Mouse (Mus musculus) G1E (cell line): ENCODE results near the gene Gm17093. TPM values are rescaled to one million over a fixed set of nuclear protein-coding genes. Genes with fewer than 3 reads are reported as not detected.
"Not testable (repeated sequence)": the region's sequence is repeated elsewhere in the genome, so short reads cannot be mapped to it uniquely, and the experiment has no call there.

Source experiments
- ATAC-seq: 2 replicates; pipeline ENCODE4 v1.8.0; 2016; ENCODE audit warnings: mild to moderate bottlenecking; ENCODE audit not compliant: insufficient number of reproducible peaks, poor library complexity, low FRiP score, severe bottlenecking; ENCODE audit errors: extremely low read depth
- DNase-seq: peaks from one replicate; pipeline ENCODE4 v3.0.0; 2012; ENCODE audit warnings: low spot score
- H3K27me3 ChIP-seq: 2 replicates; pipeline ENCODE4 v1.6.1; 2012; ENCODE audit warnings: mild to moderate bottlenecking, low read length, inconsistent platforms; ENCODE audit not compliant: insufficient read depth
- H3K36me3 ChIP-seq: replicated peaks from 2 replicates; pipeline ENCODE3; 2012; ENCODE audit warnings: mild to moderate bottlenecking, inconsistent platforms
- H3K4me1 ChIP-seq: 2 replicates; pipeline ENCODE4 v1.6.1; 2012; ENCODE audit warnings: low read depth, low read length, inconsistent platforms, mixed read lengths; ENCODE audit not compliant: insufficient read depth
- H3K4me3 ChIP-seq: 2 replicates; pipeline ENCODE4 v1.5.1; 2012; ENCODE audit warnings: low read depth, mild to moderate bottlenecking, inconsistent platforms, low read length, moderate library complexity, mixed read lengths
- H3K9me3 ChIP-seq: replicated peaks from 2 replicates; pipeline ENCODE4 v1.6.1; 2012; ENCODE audit warnings: inconsistent platforms
- polyA plus RNA-seq: library from polyadenylated mRNA; stranded (reverse); fragments of >175 nt; gene quantifications from 2 replicates; pipeline ENCODE4 v1.2.3, GENCODE M21; 2012
- total RNA-seq, 2 experiments: library from RNA; stranded (forward) in 1 of 2; stranded (reverse) in 1 of 2; fragments of 200-1000 nt in 1 of 2; fragments of >200 nt in 1 of 2; fragmentation: Nextera tagmentation in 1 of 2; gene quantifications; 2 replicates each; pipeline ENCODE4 v1.2.3; 2014 to 2017

Gm17093 gene
- total RNA-seq (2014; fragmentation: Nextera tagmentation) (not detected in 2 replicates), total RNA-seq (2017) (not detected in 2 replicates), polyA plus RNA-seq (not detected in 2 replicates)

GRCm38 (mm10) chr14:44517976-44518375 lies at the start of gene Gm17093:
Gene Gm17093 (plus strand): TSS chr14:44518276.
- ATAC-seq, result not testable (repeated sequence)

GRCm38 (mm10) chr14:44492163-44492562 lies 25.9 kb upstream of the Gm17093 start, which contains the start of gene BC061237:
Gene BC061237 (plus strand): TSS chr14:44492463.
- H3K36me3 ChIP-seq, H3K4me1 ChIP-seq, ATAC-seq, H3K27me3 ChIP-seq, H3K9me3 ChIP-seq, H3K4me3 ChIP-seq, DNase-seq: not testable (repeated sequence)

More at GRCm38 (mm10) chr14:44517976-44518375, at the start of gene Gm17093:
- not testable (repeated sequence) for H3K4me3 ChIP-seq, H3K36me3 ChIP-seq, H3K9me3 ChIP-seq, H3K27me3 ChIP-seq, DNase-seq, H3K4me1 ChIP-seq

- H3K27me3 ChIP-seq, H3K4me3 ChIP-seq, H3K36me3 ChIP-seq, ATAC-seq, H3K9me3 ChIP-seq, H3K4me1 ChIP-seq, DNase-seq: not testable (repeated sequence)
These were observed 29.9 kb downstream of the Gm17093 start for GRCm38 (mm10) chr14:44547961-44548360.

Other genes starting within 250 kb of the Gm17093 start
- gene Gm8220, start 232.7 kb upstream of the Gm17093 start, total RNA-seq (2014; fragmentation: Nextera tagmentation), result not detected in 2 replicates
- gene Gm8220, start 232.7 kb upstream of the Gm17093 start, total RNA-seq (2017), result 0.76 TPM in 1 of 2 replicates, not detected in the other
- gene Gm8220, start 232.7 kb upstream of the Gm17093 start, polyA plus RNA-seq, result not detected in 2 replicates
- 0.90 and 2.2 TPM in 2 replicates for gene Gm5930, start 179.7 kb upstream of the Gm17093 start, total RNA-seq (2014; fragmentation: Nextera tagmentation)
- gene Gm5930, start 179.7 kb upstream of the Gm17093 start, total RNA-seq (2017), result 0.35 and 0.71 TPM in 2 replicates
- not detected in 2 replicates for gene Gm5930, start 179.7 kb upstream of the Gm17093 start, polyA plus RNA-seq
- not detected in 2 replicates for gene Gm8229, start 152.9 kb upstream of the Gm17093 start, total RNA-seq (2014; fragmentation: Nextera tagmentation)
- gene Gm8229, start 152.9 kb upstream of the Gm17093 start, total RNA-seq (2017), result 0.11 and 0.17 TPM in 2 replicates
- gene Gm8229, start 152.9 kb upstream of the Gm17093 start, polyA plus RNA-seq, result not detected in 2 replicates
- not detected in 2 replicates for gene Gm3371, start 107.6 kb upstream of the Gm17093 start, total RNA-seq (2014; fragmentation: Nextera tagmentation)
- gene Gm3371, start 107.6 kb upstream of the Gm17093 start, total RNA-seq (2017), result not detected in 2 replicates
- gene Gm3371, start 107.6 kb upstream of the Gm17093 start, polyA plus RNA-seq, result not detected in 2 replicates
- gene Gm8232, start 84.6 kb upstream of the Gm17093 start, total RNA-seq (2014; fragmentation: Nextera tagmentation), result not detected in 2 replicates
- 0.11 TPM in 1 of 2 replicates, not detected in the other for gene Gm8232, start 84.6 kb upstream of the Gm17093 start, total RNA-seq (2017)
- not detected in 2 replicates for gene Gm8232, start 84.6 kb upstream of the Gm17093 start, polyA plus RNA-seq
- gene BC061237, start 25.8 kb upstream of the Gm17093 start, total RNA-seq (2014; fragmentation: Nextera tagmentation), result not detected in 2 replicates
- not detected in 2 replicates for gene BC061237, start 25.8 kb upstream of the Gm17093 start, total RNA-seq (2017)
- gene BC061237, start 25.8 kb upstream of the Gm17093 start, polyA plus RNA-seq, result not detected in 2 replicates
- gene Gm8247, start 64.9 kb downstream of the Gm17093 start, total RNA-seq (2014; fragmentation: Nextera tagmentation), result not detected in 2 replicates
- not detected in 2 replicates for gene Gm8247, start 64.9 kb downstream of the Gm17093 start, total RNA-seq (2017)
- not detected in 2 replicates for gene Gm8247, start 64.9 kb downstream of the Gm17093 start, polyA plus RNA-seq
- 13.8 and 20.4 TPM in 2 replicates for gene Gm5624, start 109.7 kb downstream of the Gm17093 start, total RNA-seq (2014; fragmentation: Nextera tagmentation)
- gene Gm5624, start 109.7 kb downstream of the Gm17093 start, total RNA-seq (2017), result 18.2 and 20.5 TPM in 2 replicates
- gene Gm5624, start 109.7 kb downstream of the Gm17093 start, polyA plus RNA-seq, result 0.85 and 1.0 TPM in 2 replicates
- gene Gm8257, start 188.2 kb downstream of the Gm17093 start, total RNA-seq (2014; fragmentation: Nextera tagmentation), result 2.9 TPM in 1 of 2 replicates, not detected in the other
- gene Gm8257, start 188.2 kb downstream of the Gm17093 start, total RNA-seq (2017), result 0.11 TPM in 1 of 2 replicates, not detected in the other
- gene Gm8257, start 188.2 kb downstream of the Gm17093 start, polyA plus RNA-seq, result not detected in 2 replicates
- gene Gm8267, start 232.1 kb downstream of the Gm17093 start, total RNA-seq (2014; fragmentation: Nextera tagmentation), result 0.63 TPM in 1 of 2 replicates, not detected in the other
- 0.05 TPM in 1 of 2 replicates, not detected in the other for gene Gm8267, start 232.1 kb downstream of the Gm17093 start, total RNA-seq (2017)
- not detected in 2 replicates for gene Gm8267, start 232.1 kb downstream of the Gm17093 start, polyA plus RNA-seq